Mouse (Mus musculus) embryonic fibroblast, embryonic 13.5 days (primary cell): Measurements from ENCODE around the gene Cnn1.

Experiments used
- CTCF ChIP-seq: IDR thresholded peaks from 2 replicates; pipeline ENCODE4 v1.5.1; 2011; ENCODE audit warnings: mild to moderate bottlenecking, control low read depth, low read length, moderate library complexity, borderline replicate concordance; ENCODE audit not compliant: insufficient read depth
- POLR2A ChIP-seq: IDR thresholded peaks from 2 replicates; pipeline ENCODE4 v1.6.1; 2011; ENCODE audit warnings: low read depth, mild to moderate bottlenecking, control low read depth, low read length, moderate library complexity

GRCm38 (mm10) chr9:22089281-22089680 lies 9.7 kb upstream of the Cnn1 start:
- TF ChIP-seq CTCF (no peak), POLR2A (no peak)
